Mouse (Mus musculus): ENCODE data around the gene Dyrk1a. TPM values are rescaled to one million over a fixed set of nuclear protein-coding genes. Genes with fewer than 3 reads are reported as not detected.

The Dyrk1a gene
- total RNA-seq, 1 experiment: 33.2 TPM

DNA sequence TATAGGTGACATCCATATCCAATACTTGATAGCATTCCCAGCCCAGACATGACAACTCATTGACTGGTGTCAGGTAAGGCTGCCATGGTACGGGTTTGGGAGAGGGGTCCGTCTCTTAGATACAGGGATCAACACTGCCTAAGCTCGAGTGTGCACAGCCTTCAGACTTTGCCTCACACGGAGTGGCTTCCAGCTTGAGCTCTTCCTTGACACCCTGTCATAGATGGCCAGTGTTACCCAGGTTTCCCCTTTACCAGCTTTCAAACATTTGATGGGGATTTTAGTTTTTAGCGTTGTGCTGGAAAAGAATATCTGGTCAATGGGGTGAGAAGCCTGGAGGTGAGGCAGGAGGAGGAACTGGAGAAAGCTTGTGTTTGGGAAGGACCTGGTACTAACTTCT is 2.1 kb upstream of the Dyrk1a start:
- Histone ChIP-seq H3K9me3 (ENCODE audit: control insufficient read depth, insufficient read depth, low read depth, low read length) (no peaks in the 10 kb centered on the region), H3K36me3 (ENCODE audit: control insufficient read depth, insufficient read depth, low read length, poor library complexity, severe bottlenecking) (no peaks in the 10 kb centered on the region), H3K9ac (ENCODE audit: insufficient read depth, low read depth, low read length, poor library complexity, severe bottlenecking) (peak overlapping the region; percentile 22; the same call in 1 of the 2 replicates), H3K4me3 (ENCODE audit: insufficient read depth in 1 of 2, low read depth in 1 of 2, low read length in 2 of 2, poor library complexity in 1 of 2, severe bottlenecking in 1 of 2) (no peak overlapping the region), H3K4me1 (ENCODE audit: control insufficient read depth in 2 of 2, insufficient read depth in 2 of 2, low read length in 2 of 2, poor library complexity in 1 of 2) (0 out of 4 replicates have a peak, but pooled peaks cover 0 to 4% of the 10 kb centered on the region in 2 experiments), H3K27ac (ENCODE audit: insufficient read depth, low read depth, low read length, poor library complexity, severe bottlenecking) (no peak overlapping the region)
- in situ Hi-C loops (cut with MboI; ENCODE audit: low sequenced_read_pairs in 2 of 2, unreplicated experiment in 2 of 2): no loop called here
- TF ChIP-seq ZC3H11A (IDR thresholded peaks at IDR 0.05; ENCODE audit: borderline replicate concordance, low read depth, low read length) (no peak), ZNF384 (IDR thresholded peaks at IDR 0.05; ENCODE audit: low read depth, low read length) (no peak), CHD2 (IDR thresholded peaks at IDR 0.05; ENCODE audit: low read depth, low read length) (no peak)
- no peak for DNase-seq (ENCODE audit: low read depth, low spot score)

DNA sequence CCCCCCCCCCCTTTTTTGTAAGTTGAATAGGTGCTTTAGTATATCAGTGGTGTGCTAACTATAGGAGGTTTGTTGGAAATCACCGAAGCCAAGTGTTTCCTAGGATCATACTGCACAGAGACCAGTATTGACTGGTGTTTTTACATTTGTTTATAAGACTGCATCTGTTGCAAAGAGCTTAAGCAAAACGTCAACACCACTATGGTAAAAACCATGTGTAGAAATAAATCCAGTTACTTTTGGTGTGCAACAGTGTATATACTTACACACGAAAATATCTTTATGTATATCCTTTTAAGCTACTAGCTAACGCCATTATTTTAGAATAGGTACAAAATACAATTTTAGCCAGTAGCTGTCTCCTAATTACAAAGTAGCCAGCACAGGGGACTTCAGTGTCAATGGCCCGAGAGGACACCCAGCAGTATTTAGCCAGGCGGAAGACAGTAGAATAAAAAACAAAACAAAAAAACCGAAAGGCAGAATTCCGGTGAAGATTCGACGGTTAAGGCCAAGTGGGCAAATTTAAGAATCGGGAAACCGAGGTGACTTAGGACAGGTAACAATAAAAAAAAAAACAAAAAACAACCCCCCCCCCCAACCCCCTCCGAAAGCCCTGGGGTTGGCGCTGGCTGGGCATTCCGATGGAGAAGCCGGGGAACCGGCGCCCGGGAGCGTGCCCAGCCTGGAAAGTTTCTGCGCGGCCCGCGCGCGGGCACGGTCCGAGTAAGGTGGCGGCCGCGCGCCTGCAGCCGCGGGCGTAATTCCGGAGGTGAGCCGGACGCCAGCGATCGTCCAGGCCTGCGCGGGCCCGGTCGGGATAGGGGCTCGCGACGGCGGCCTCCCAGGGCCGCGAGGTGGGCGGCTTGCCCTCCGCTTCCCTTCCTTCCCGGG is 1.2 kb upstream of the Dyrk1a start:
- Histone ChIP-seq H3K4me1 (ENCODE audit: control insufficient read depth in 2 of 2, insufficient read depth in 2 of 2, low read length in 2 of 2, poor library complexity in 1 of 2) (peaks cover 3 to 4% of the 10 kb centered on the region in 2 experiments; a peak in 2 of 4 replicates), H3K9ac (ENCODE audit: insufficient read depth, low read depth, low read length, poor library complexity, severe bottlenecking) (peak overlapping the region; percentile 97), H3K9me3 (ENCODE audit: control insufficient read depth, insufficient read depth, low read depth, low read length) (no peaks in the 10 kb centered on the region), H3K27ac (ENCODE audit: insufficient read depth, low read depth, low read length, poor library complexity, severe bottlenecking) (peak overlapping the region; percentile 96), H3K4me3 (ENCODE audit: insufficient read depth in 1 of 2, low read depth in 1 of 2, low read length in 2 of 2, poor library complexity in 1 of 2, severe bottlenecking in 1 of 2) (peak overlapping the region; percentile 87 to 94), H3K36me3 (ENCODE audit: control insufficient read depth, insufficient read depth, low read length, poor library complexity, severe bottlenecking) (no peaks in the 10 kb centered on the region)
- TF ChIP-seq HCFC1 (IDR thresholded peaks at IDR 0.05; ENCODE audit: borderline replicate concordance, insufficient read depth, low read length) (peak; percentile 25; the same call in 1 of the 2 replicates), CHD2 (IDR thresholded peaks at IDR 0.05; ENCODE audit: low read depth, low read length) (no peak)
- in situ Hi-C loops (cut with MboI; ENCODE audit: low sequenced_read_pairs in 2 of 2, unreplicated experiment in 2 of 2): no loop called here
- no peak for DNase-seq (ENCODE audit: low read depth, low spot score)

DNA sequence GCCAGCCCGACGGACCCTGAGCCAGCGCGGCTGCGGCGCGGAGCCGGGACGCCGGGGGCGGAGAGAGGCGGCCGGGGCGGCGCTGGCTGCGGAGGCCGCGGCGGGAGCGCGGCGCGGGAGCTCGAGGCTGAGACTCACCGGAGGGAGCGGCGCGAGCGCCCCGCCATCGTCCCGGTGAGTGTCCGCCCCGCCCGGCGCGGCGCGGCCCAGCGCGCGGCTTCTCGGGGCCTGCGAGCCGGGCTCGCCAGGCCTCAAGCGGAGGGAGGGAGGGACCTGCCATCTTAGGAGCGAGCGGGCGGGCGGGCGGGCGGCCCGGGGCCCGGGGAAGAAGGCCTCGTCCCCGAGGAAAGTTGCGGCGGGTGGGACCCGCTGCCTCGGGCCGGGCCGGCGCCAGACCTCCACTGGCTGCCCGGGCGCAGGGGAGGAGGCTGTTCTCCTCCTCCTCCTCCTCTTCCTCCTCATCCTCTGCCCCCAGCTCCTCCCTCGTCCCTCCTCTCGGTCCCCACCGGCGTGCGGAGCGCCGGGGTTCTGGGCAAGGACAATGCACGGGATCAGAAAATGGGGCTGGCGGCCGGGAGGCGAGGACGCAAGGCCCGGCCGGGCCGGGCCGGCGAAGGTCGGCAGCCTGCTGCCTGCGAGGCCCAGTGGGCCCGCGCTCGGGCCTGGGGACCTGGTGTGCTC is 691 bp downstream of the Dyrk1a start:
- no peak for DNase-seq (ENCODE audit: low read depth, low spot score)
- TF ChIP-seq ZC3H11A (IDR thresholded peaks at IDR 0.05; ENCODE audit: borderline replicate concordance, low read depth, low read length) (no peak), ZNF384 (IDR thresholded peaks at IDR 0.05; ENCODE audit: low read depth, low read length) (no peak)
- Histone ChIP-seq H3K4me3 (ENCODE audit: insufficient read depth in 1 of 2, low read depth in 1 of 2, low read length in 2 of 2, poor library complexity in 1 of 2, severe bottlenecking in 1 of 2) (peak overlapping the region; percentile 91 to 96), H3K4me1 (ENCODE audit: control insufficient read depth in 2 of 2, insufficient read depth in 2 of 2, low read length in 2 of 2, poor library complexity in 1 of 2) (peaks cover 4 to 8% of the 10 kb centered on the region in 2 experiments; a peak in 2 of 4 replicates), H3K27ac (ENCODE audit: insufficient read depth, low read depth, low read length, poor library complexity, severe bottlenecking) (peak overlapping the region; percentile 100), H3K9me3 (ENCODE audit: control insufficient read depth, insufficient read depth, low read depth, low read length) (no peaks in the 10 kb centered on the region), H3K9ac (ENCODE audit: insufficient read depth, low read depth, low read length, poor library complexity, severe bottlenecking) (peak overlapping the region; percentile 99), H3K36me3 (ENCODE audit: control insufficient read depth, insufficient read depth, low read length, poor library complexity, severe bottlenecking) (no peaks in the 10 kb centered on the region)
- in situ Hi-C loops (cut with MboI; ENCODE audit: low sequenced_read_pairs in 2 of 2, unreplicated experiment in 2 of 2): no loop called here

DNA sequence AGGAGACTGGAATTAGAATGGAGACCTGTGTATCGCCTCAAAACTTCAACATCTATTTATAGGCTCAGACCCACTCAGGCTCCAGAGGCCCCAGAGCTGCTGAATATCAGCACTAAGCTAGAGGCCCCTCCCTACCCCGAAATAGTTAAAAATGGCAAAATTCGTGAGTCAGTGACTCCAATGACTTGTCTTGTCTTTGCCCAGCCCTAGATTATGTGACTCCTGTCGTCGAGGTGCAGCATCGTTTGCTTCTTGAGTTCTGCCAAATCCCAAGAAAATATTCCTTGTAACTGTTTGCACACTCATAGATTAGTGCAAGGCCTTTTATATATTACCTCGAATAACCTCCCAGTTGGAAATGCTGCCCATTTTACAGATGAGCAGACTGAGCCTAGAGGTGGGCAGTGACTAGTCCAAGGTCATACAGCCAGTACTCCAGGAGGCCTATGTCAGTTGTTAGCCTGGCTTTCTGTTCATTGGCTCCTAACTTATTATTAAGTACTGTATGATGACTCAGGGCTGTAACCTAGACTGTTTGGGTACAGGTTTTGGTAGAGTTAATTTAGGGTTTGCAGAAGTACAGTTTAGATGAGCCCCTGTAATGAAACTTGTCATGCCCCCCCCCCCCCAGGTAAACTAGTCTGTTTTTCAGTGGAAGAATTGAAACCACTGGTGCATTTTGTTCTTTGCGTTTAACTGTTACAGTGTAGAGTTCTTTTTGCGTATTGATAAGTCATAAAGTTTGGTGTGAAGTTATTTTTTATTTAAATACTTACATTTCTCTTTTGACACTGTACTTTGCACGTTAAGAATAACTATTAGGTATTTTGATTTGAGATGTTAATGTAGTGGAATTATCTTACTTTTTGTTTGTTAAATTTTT is 1.5 kb downstream of the Dyrk1a start:
- H3K4me1 ChIP-seq (ENCODE audit: control insufficient read depth in 2 of 2, insufficient read depth in 2 of 2, low read length in 2 of 2, poor library complexity in 1 of 2): peaks cover 4 to 9% of the 10 kb centered on the region in 2 experiments; a peak in 2 of 4 replicates
- peak overlapping the region; percentile 91 to 96 for H3K4me3 ChIP-seq (ENCODE audit: insufficient read depth in 1 of 2, low read depth in 1 of 2, low read length in 2 of 2, poor library complexity in 1 of 2, severe bottlenecking in 1 of 2)
- no peak for DNase-seq (ENCODE audit: low read depth, low spot score)
- TF ChIP-seq CHD2 (IDR thresholded peaks at IDR 0.05; ENCODE audit: low read depth, low read length): no peak
- no peak for TF ChIP-seq ZNF384 (IDR thresholded peaks at IDR 0.05; ENCODE audit: low read depth, low read length)
- no peak for TF ChIP-seq ZC3H11A (IDR thresholded peaks at IDR 0.05; ENCODE audit: borderline replicate concordance, low read depth, low read length)
- TF ChIP-seq HCFC1 (IDR thresholded peaks at IDR 0.05; ENCODE audit: borderline replicate concordance, insufficient read depth, low read length): no peak
- no peak for TF ChIP-seq MAFK (IDR thresholded peaks at IDR 0.05; ENCODE audit: insufficient read depth, low read depth, low read length)
- in situ Hi-C loops (cut with MboI; ENCODE audit: low sequenced_read_pairs in 2 of 2, unreplicated experiment in 2 of 2): no loop called here
- H3K9ac ChIP-seq (ENCODE audit: insufficient read depth, low read depth, low read length, poor library complexity, severe bottlenecking): peak overlapping the region; percentile 99
- peak overlapping the region; percentile 100; the same call in 1 of the 2 replicates for H3K27ac ChIP-seq (ENCODE audit: insufficient read depth, low read depth, low read length, poor library complexity, severe bottlenecking)
- H3K9me3 ChIP-seq (ENCODE audit: control insufficient read depth, insufficient read depth, low read depth, low read length): no peaks in the 10 kb centered on the region
- no peaks in the 10 kb centered on the region for H3K36me3 ChIP-seq (ENCODE audit: control insufficient read depth, insufficient read depth, low read length, poor library complexity, severe bottlenecking)
